Mouse (Mus musculus) heart, postnatal 4 days (tissue): Measurements from ENCODE around the gene Olfr780. TPM values are rescaled to one million over a fixed set of nuclear protein-coding genes. Genes with fewer than 3 reads are reported as not detected.
"Not testable (repeated sequence)": the region's sequence is repeated elsewhere in the genome, so short reads cannot be mapped to it uniquely, and the experiment has no call there.

Experiments used
- DNase-seq: peaks from one replicate; pipeline ENCODE4 v3.0.0; 2021
- total RNA-seq, 2 experiments: library from RNA; stranded (reverse); gene quantifications; 2 replicates each; pipeline ENCODE4 v1.2.3; 2021

The Olfr780 gene
- total RNA-seq = not detected

DNA sequence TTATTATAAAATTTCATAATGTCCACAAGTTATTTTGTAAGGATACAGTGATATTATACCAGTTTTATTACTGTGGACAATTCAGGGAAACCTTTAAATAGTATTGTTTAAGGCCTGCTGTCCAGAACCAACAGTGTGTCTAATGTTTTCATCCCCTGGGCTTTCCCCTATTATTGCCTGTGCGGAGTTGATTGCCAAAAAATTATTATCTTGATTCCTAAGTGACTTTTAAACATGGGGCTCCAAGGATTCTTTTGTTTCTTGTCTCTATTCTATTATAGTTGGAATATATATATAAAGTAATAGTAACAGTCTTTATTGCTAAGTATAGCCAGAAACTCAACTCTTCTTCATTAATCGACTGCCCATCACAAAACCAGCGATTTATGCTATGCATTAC is at the start of gene Olfr780:
Gene Olfr780 (plus strand): TSS at position 301 of the 400 bp plus-strand sequence.
- no peak for DNase-seq

DNA sequence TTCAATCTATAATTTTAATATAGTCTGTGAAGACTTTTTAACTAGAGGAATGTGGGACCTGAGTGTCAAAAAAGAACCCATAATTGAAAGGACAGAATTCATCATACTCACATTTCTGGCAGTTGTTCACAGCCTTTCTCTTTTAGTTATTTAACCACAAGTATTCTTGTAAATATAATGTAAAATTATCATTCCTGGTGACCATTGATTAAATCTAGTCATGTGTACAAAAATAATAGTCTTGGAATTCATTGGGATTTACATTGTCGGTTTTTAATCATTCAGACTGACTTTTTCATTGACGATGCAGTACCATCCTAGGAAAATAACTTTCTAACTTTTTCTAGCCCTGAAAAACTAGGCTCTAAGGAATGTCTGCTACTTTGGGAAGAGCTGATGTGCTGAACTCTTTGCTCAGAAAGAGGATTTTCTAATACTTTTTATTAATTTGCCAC is 46.8 kb upstream of the Olfr780 start, which contains the start of gene Olfr777:
Gene Olfr777 (minus strand): TSS at position 405 of the 455 bp plus-strand sequence.
- no peak for DNase-seq

DNA sequence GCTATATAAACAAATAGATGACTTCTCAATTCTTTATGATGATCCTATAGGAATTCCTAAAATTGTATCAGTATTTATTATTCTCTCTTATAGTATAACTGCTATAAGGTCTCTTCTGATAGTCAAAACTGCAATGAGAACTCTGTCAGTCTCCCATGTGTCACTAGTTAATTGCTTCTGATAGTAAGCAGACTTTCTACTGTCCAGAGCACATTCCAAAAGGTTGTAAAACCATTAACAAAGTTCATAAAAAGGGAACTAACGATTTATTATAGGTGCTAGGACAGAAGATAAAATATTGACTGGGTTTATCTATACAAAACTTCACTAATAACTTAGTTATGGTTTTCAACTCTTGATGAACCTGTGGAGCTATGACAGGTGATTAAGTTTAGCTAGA is 4.9 kb upstream of the Olfr780 start:
- not testable (repeated sequence) for DNase-seq

DNA sequence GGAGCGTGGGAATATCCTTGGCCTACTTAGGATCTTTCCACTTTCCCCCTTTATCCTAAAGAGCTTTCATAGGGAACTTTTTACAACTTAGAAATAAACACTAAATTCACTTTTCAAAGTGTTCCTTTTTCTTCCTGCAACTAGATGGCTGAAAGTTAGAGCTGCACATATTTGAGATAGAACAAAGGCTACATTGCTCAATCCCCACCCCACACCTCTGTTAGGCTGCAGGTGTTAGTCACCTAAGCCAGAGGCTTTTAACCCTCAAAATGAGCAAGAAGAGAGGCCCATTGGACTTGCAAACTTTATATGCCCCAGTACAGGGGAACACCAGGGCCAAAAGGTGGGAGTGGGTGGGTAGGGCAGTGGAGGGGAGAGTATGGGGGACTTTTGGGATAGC is 4.4 kb upstream of the Olfr780 start:
- not testable (repeated sequence) for DNase-seq

DNA sequence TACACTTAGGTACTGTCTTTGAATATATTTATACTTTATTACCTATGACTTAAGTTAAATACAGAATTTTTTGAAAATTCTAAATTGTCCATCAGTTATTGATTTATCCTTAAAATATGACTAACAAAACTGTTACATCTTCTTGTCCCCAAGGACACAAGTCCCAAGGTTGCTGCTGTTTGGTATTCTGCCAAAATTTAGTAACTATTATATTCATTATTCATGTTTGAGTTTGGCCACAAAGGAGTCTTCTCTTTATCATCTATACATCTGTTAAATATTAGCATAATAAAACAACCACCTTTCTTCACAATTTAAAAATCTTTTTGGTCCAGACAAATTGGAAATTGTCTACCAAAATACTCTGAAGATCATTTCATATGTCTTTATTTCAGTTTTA is 10.6 kb downstream of the Olfr780 start, which contains the start of gene Olfr781:
Gene Olfr781 (plus strand): TSS at position 301 of the 400 bp plus-strand sequence.
- DNase-seq = no peak

DNA sequence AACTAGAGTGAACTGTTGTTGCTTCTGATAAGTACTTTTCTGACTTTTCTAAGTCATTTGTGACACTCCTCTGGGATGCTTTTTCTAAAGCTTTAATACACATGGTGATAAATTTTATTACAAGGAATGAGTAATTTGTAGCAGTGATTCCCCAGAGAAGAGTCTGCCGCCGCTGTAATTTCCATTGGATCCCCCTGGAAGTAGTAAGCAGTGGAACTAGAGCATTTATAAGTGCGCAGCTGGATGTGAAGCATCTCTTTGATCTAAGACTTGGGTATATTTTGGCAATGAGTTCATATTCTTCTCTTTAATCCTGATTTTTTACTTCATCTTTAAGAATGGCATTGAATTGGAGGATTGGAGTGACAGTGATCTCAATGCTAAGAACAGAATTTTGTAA is 30.6 kb downstream of the Olfr780 start, which contains the start of gene Olfr782:
Gene Olfr782 (plus strand): TSS at position 301 of the 400 bp plus-strand sequence.
- no peak for DNase-seq

DNA sequence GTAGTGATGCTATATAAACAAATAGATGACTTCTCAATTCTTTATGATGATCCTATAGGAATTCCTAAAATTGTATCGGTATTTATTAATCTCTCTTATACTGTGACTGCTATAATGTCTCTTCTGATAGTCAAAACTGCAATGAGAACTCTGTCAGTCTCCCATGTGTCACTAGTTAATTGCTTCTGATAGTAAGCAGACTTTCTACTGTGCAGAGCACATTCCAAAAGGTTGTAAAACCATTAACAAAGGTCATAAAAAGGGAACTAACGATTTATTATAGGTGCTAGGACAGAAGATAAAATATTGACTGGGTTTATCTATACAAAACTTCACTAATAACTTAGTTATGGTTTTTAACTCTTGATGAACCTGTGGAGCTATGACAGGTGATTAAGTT is 34.6 kb downstream of the Olfr780 start:
- DNase-seq = not testable (repeated sequence)

DNA sequence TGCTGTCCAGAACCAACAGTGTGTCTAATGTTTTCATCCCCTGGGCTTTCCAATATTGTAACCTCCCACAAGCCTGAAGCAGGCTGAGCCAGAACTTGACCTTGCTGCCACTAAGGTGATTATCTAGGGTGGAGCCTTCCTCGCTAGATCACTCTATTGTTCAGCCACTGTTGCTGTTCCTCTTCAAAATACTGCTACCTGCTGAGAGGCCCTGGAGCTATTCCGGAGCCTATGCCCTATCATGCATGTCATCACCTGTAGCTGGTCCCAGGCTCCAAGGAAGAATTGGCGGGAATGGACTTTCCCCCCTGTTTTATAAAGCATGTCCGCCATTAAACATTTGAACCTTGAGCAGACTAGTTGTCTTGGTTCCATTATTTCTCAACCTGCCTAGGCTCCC is 38.6 kb downstream of the Olfr780 start:
- not testable (repeated sequence) for DNase-seq

DNA sequence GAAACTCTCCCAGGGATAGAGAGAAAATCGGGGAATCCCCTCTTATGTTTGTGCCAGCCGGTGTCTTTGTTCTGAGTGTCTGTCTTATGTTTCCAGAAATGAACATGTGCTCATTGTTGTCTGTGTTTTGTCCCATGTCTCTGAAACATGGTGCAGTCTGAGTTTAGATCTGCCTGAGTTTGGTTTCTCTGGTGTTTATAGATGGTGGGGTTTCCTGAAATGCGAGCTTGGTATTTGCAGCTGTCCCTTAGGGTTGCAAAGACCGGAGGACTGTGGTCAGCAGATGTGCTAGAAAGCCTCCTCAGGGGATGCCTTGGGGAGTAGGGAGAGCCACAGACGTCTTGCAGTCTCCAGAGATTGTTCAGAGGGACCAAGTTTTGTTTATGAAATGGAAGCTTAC is 39.4 kb downstream of the Olfr780 start:
- DNase-seq = no peak

Other genes with a start within 250 kb of the Olfr780 start
- not detected for gene Olfr766-ps1, start 249.1 kb upstream of the Olfr780 start, total RNA-seq
- not detected for gene Olfr767, start 235.2 kb upstream of the Olfr780 start, total RNA-seq
- not detected for gene Olfr768, start 218.7 kb upstream of the Olfr780 start, total RNA-seq
- not detected for gene Olfr769, start 200.3 kb upstream of the Olfr780 start, total RNA-seq
- not detected for gene Olfr770, start 179.1 kb upstream of the Olfr780 start, total RNA-seq
- not detected for gene Olfr771, start 153.4 kb upstream of the Olfr780 start, total RNA-seq
- gene Olfr772, start 140.2 kb upstream of the Olfr780 start, total RNA-seq = not detected
- gene Olfr773, start 130.7 kb upstream of the Olfr780 start, total RNA-seq = not detected
- gene Olfr774, start 81.9 kb upstream of the Olfr780 start, total RNA-seq = not detected
- not detected for gene Olfr775, start 69.7 kb upstream of the Olfr780 start, total RNA-seq
- not detected for gene Olfr776, start 59.0 kb upstream of the Olfr780 start, total RNA-seq
- not detected for gene Olfr777, start 46.6 kb upstream of the Olfr780 start, total RNA-seq
- gene Olfr781, start 10.7 kb downstream of the Olfr780 start, total RNA-seq = not detected
- gene Olfr782, start 30.7 kb downstream of the Olfr780 start, total RNA-seq = not detected
- gene Olfr784, start 66.0 kb downstream of the Olfr780 start, total RNA-seq = not detected
- gene Olfr785, start 87.3 kb downstream of the Olfr780 start, total RNA-seq = not detected
- gene Olfr786, start 109.2 kb downstream of the Olfr780 start, total RNA-seq = not detected
- gene Olfr787, start 143.7 kb downstream of the Olfr780 start, total RNA-seq = not detected
- gene Olfr788, start 152.9 kb downstream of the Olfr780 start, total RNA-seq = not detected
- not detected for gene Olfr789, start 166.6 kb downstream of the Olfr780 start, total RNA-seq
- gene Olfr790, start 180.4 kb downstream of the Olfr780 start, total RNA-seq = not detected
- not detected for gene Olfr791, start 203.7 kb downstream of the Olfr780 start, total RNA-seq
- not detected for gene Olfr792, start 221.0 kb downstream of the Olfr780 start, total RNA-seq
- not detected for gene Olfr794, start 249.5 kb downstream of the Olfr780 start, total RNA-seq